Mouse (Mus musculus) MEL (cell line): ENCODE data around the gene Clic4. TPM values are rescaled to one million over a fixed set of nuclear protein-coding genes. Genes with fewer than 3 reads are reported as not detected.

Source experiments
- DNase-seq: peaks from one replicate; pipeline ENCODE4 v3.0.0; 2011; ENCODE audit warnings: low read depth, low spot score
- H3K27ac ChIP-seq: 2 replicates; pipeline ENCODE4 v1.5.1; 2012; ENCODE audit warnings: low read depth, mild to moderate bottlenecking, control low read depth, low read length, moderate library complexity; ENCODE audit not compliant: control insufficient read depth
- H3K27me3 ChIP-seq, 2 experiments: fragments of 150-350 bp in 1 of 2; sonication (generic) in 1 of 2; 2 replicates each; pipeline ENCODE4 v1.6.1; 2012; ENCODE audit warnings: low read length in 2 of 2, mild to moderate bottlenecking in 2 of 2, improper control_type of control experiment in 1 of 2, moderate library complexity in 1 of 2; ENCODE audit not compliant: insufficient read depth in 2 of 2, control insufficient read depth in 1 of 2
- H3K36me3 ChIP-seq, 2 experiments: 2 replicates each; pipeline ENCODE4 v1.6.1; 2012 to 2014; ENCODE audit warnings: low read length in 2 of 2, improper control_type of control experiment in 1 of 2, inconsistent platforms in 1 of 2, mild to moderate bottlenecking in 1 of 2; ENCODE audit not compliant: insufficient read depth in 2 of 2, control insufficient read depth in 1 of 2
- H3K4me1 ChIP-seq, 2 experiments: fragments of 150-350 bp in 1 of 2; sonication (generic) in 1 of 2; 2 replicates each; pipeline ENCODE4 v1.6.1; 2012; ENCODE audit warnings: low read length in 2 of 2, improper control_type of control experiment in 1 of 2, mild to moderate bottlenecking in 1 of 2; ENCODE audit not compliant: insufficient read depth in 2 of 2, control insufficient read depth in 1 of 2
- H3K4me3 ChIP-seq, 2 experiments: fragments of 150-350 bp in 1 of 2; sonication (generic) in 1 of 2; 2 replicates each; pipeline ENCODE4 v1.5.1; 2012; ENCODE audit warnings: low read depth in 2 of 2, low read length in 2 of 2, mild to moderate bottlenecking in 2 of 2, moderate library complexity in 2 of 2, control low read depth in 1 of 2, improper control_type of control experiment in 1 of 2; ENCODE audit not compliant: control insufficient read depth in 1 of 2, insufficient read depth in 1 of 2
- H3K79me2 ChIP-seq: 2 replicates; pipeline ENCODE4 v1.6.1; 2012; ENCODE audit warnings: mild to moderate bottlenecking, low read length, moderate library complexity; ENCODE audit not compliant: control insufficient read depth, poor library complexity, insufficient read depth
- H3K9ac ChIP-seq: 2 replicates; pipeline ENCODE4 v1.6.1; 2012; ENCODE audit warnings: low read depth, mild to moderate bottlenecking, control low read depth, low read length, moderate library complexity; ENCODE audit not compliant: control insufficient read depth, poor library complexity, severe bottlenecking
- H3K9me3 ChIP-seq: fragments of 150-350 bp; sonication (generic); replicated peaks from 2 replicates; pipeline ENCODE4 v1.6.1; 2012; ENCODE audit warnings: mild to moderate bottlenecking, low read length, improper control_type of control experiment, moderate library complexity; ENCODE audit not compliant: insufficient read depth
- BHLHE40 ChIP-seq: IDR thresholded peaks from 2 replicates; pipeline ENCODE4 v1.6.1; 2012; ENCODE audit warnings: low read depth, mild to moderate bottlenecking, inconsistent platforms, low read length, improper control_type of control experiment, borderline replicate concordance
- CHD1 ChIP-seq: IDR thresholded peaks from 2 replicates; pipeline ENCODE4 v1.6.1; 2012; ENCODE audit warnings: low read depth, mild to moderate bottlenecking, inconsistent platforms, low read length, improper control_type of control experiment
- CHD2 ChIP-seq: IDR thresholded peaks from 2 replicates; pipeline ENCODE4 v1.6.1; 2011; ENCODE audit warnings: low read length, improper control_type of control experiment
- E2F4 ChIP-seq: IDR thresholded peaks from 2 replicates; pipeline ENCODE4 v1.6.1; 2011; ENCODE audit warnings: low read depth, low read length, improper control_type of control experiment, borderline replicate concordance
- ELF1 ChIP-seq: IDR thresholded peaks from 2 replicates; pipeline ENCODE4 v1.6.1; 2014; ENCODE audit warnings: low read depth, mild to moderate bottlenecking, inconsistent platforms, low read length, improper control_type of control experiment, moderate library complexity
- EP300 ChIP-seq, 2 experiments: IDR thresholded peaks; 2 replicates each; pipeline ENCODE4 v1.6.1; 2011; ENCODE audit warnings: improper control_type of control experiment in 2 of 2, low read length in 2 of 2, low read depth in 1 of 2, mild to moderate bottlenecking in 1 of 2
- GABPA ChIP-seq: IDR thresholded peaks from 2 replicates; pipeline ENCODE4 v1.6.1; 2012; ENCODE audit warnings: low read depth, mild to moderate bottlenecking, inconsistent platforms, low read length, improper control_type of control experiment, moderate library complexity
- GATA1 ChIP-seq: IDR thresholded peaks from 2 replicates; pipeline ENCODE4 v1.6.1; 2011; ENCODE audit warnings: low read depth, low read length, improper control_type of control experiment
- HCFC1 ChIP-seq: IDR thresholded peaks from 2 replicates; pipeline ENCODE4 v1.6.1; 2012; ENCODE audit warnings: low read depth, mild to moderate bottlenecking, inconsistent platforms, low read length, improper control_type of control experiment, moderate library complexity
- MAFK ChIP-seq: IDR thresholded peaks from 2 replicates; pipeline ENCODE4 v1.6.1; 2011; ENCODE audit warnings: low read depth, mild to moderate bottlenecking, low read length, improper control_type of control experiment, borderline replicate concordance
- MAX ChIP-seq: IDR thresholded peaks from 2 replicates; pipeline ENCODE4 v1.6.1; 2011; ENCODE audit warnings: low read length, improper control_type of control experiment
- MEF2A ChIP-seq: IDR thresholded peaks from 2 replicates; pipeline ENCODE4 v1.6.1; 2014; ENCODE audit warnings: low read depth, mild to moderate bottlenecking, inconsistent platforms, low read length, improper control_type of control experiment; ENCODE audit not compliant: poor library complexity, insufficient replicate concordance, severe bottlenecking; ENCODE audit errors: extremely low read depth
- MXI1 ChIP-seq: IDR thresholded peaks from 2 replicates; pipeline ENCODE4 v1.6.1; 2011; ENCODE audit warnings: mild to moderate bottlenecking, low read depth, low read length, improper control_type of control experiment
- MYB ChIP-seq: IDR thresholded peaks from 2 replicates; pipeline ENCODE4 v1.6.1; 2011; ENCODE audit warnings: mild to moderate bottlenecking, low read depth, low read length, improper control_type of control experiment
- MYC ChIP-seq: IDR thresholded peaks from 2 replicates; pipeline ENCODE4 v1.6.1; 2011; ENCODE audit warnings: low read depth, mild to moderate bottlenecking, low read length, improper control_type of control experiment, moderate library complexity
- NRF1 ChIP-seq: IDR thresholded peaks from 2 replicates; pipeline ENCODE4 v1.6.1; 2014; ENCODE audit warnings: low read depth, mild to moderate bottlenecking, inconsistent platforms, low read length, improper control_type of control experiment, moderate library complexity; ENCODE audit not compliant: poor library complexity, insufficient read depth, severe bottlenecking
- POLR2A ChIP-seq, 2 experiments: IDR thresholded peaks; 2 replicates each; pipeline ENCODE4 v1.6.1; 2011 to 2012; ENCODE audit warnings: low read length in 2 of 2, mild to moderate bottlenecking in 2 of 2, control low read depth in 1 of 2, improper control_type of control experiment in 1 of 2, low read depth in 1 of 2, moderate library complexity in 1 of 2; ENCODE audit not compliant: control insufficient read depth in 1 of 2, insufficient read depth in 1 of 2, poor library complexity in 1 of 2
- POLR2AphosphoS2 ChIP-seq: IDR thresholded peaks from 2 replicates; pipeline ENCODE4 v1.6.1; 2011; ENCODE audit warnings: low read length, improper control_type of control experiment
- RAD21 ChIP-seq: IDR thresholded peaks from 2 replicates; pipeline ENCODE4 v1.6.1; 2011; ENCODE audit warnings: mild to moderate bottlenecking, low read depth, low read length, improper control_type of control experiment
- RCOR1 ChIP-seq: IDR thresholded peaks from 2 replicates; pipeline ENCODE4 v1.6.1; 2012; ENCODE audit warnings: low read depth, mild to moderate bottlenecking, inconsistent platforms, low read length, improper control_type of control experiment
- SMC3 ChIP-seq: IDR thresholded peaks from 2 replicates; pipeline ENCODE4 v1.6.1; 2011; ENCODE audit warnings: low read depth, low read length, improper control_type of control experiment
- TAL1 ChIP-seq: IDR thresholded peaks from 2 replicates; pipeline ENCODE4 v1.6.1; 2012; ENCODE audit warnings: mild to moderate bottlenecking, inconsistent platforms, low read length, moderate library complexity, mixed read lengths
- TBP ChIP-seq: IDR thresholded peaks from 2 replicates; pipeline ENCODE4 v1.8.0; 2011; ENCODE audit warnings: low read depth, low read length, improper control_type of control experiment
- UBTF ChIP-seq: IDR thresholded peaks from 2 replicates; pipeline ENCODE4 v1.6.1; 2012; ENCODE audit warnings: low read depth, mild to moderate bottlenecking, inconsistent platforms, low read length, improper control_type of control experiment, moderate library complexity, borderline replicate concordance; ENCODE audit not compliant: insufficient read depth
- USF1 ChIP-seq: IDR thresholded peaks from 2 replicates; pipeline ENCODE4 v1.6.1; 2014; ENCODE audit warnings: low read depth, mild to moderate bottlenecking, inconsistent platforms, low read length, improper control_type of control experiment, moderate library complexity
- USF2 ChIP-seq, 2 experiments: IDR thresholded peaks; 2 replicates each; pipeline ENCODE4 v1.6.1; 2011 to 2012; ENCODE audit warnings: improper control_type of control experiment in 2 of 2, low read length in 2 of 2, borderline replicate concordance in 1 of 2, inconsistent platforms in 1 of 2, low read depth in 1 of 2, mild to moderate bottlenecking in 1 of 2; ENCODE audit not compliant: insufficient read depth in 1 of 2
- ZC3H11A ChIP-seq: IDR thresholded peaks from 2 replicates; pipeline ENCODE4 v1.6.1; 2012; ENCODE audit warnings: low read depth, mild to moderate bottlenecking, inconsistent platforms, low read length, improper control_type of control experiment
- ZKSCAN1 ChIP-seq: IDR thresholded peaks from 2 replicates; pipeline ENCODE4 v1.6.1; 2012; ENCODE audit warnings: low read depth, mild to moderate bottlenecking, inconsistent platforms, low read length, improper control_type of control experiment, moderate library complexity
- ZMIZ1 ChIP-seq: IDR thresholded peaks from 2 replicates; pipeline ENCODE4 v1.6.1; 2012; ENCODE audit warnings: low read depth, mild to moderate bottlenecking, inconsistent platforms, low read length, improper control_type of control experiment, moderate library complexity
- ZNF384 ChIP-seq: IDR thresholded peaks from 2 replicates; pipeline ENCODE4 v1.6.1; 2012; ENCODE audit warnings: low read depth, mild to moderate bottlenecking, inconsistent platforms, low read length, improper control_type of control experiment
- polyA plus RNA-seq, 2 experiments: library from polyadenylated mRNA; stranded (reverse) in 1 of 2; unstranded in 1 of 2; fragments of >175 nt in 1 of 2; fragments of >200 nt in 1 of 2; gene quantifications; 2 replicates each; pipeline versions ENCODE4 v1.2.1 to v1.2.4; 2012; ENCODE audit warnings: low replicate concordance in 2 of 2, low read depth in 1 of 2; ENCODE audit not compliant: insufficient read length in 2 of 2, insufficient read depth in 1 of 2, missing spikeins in 1 of 2
- total RNA-seq: library from RNA; depleted of rRNA; stranded (reverse); fragments of 300-350 nt; gene quantifications from 2 replicates; pipeline ENCODE4 v1.2.3, GENCODE M21; 2012

Clic4 gene
- total and polyA plus RNA-seq, 3 experiments, result 32.9 to 274 (median 83.8) TPM

- no peaks in the 10 kb centered on the region for H3K79me2 ChIP-seq
- H3K27me3 ChIP-seq, result no peaks in the 10 kb centered on the region
- H3K9ac ChIP-seq, result no peak overlapping the region
- DNase-seq, result no peak
- H3K9me3 ChIP-seq, result no peaks in the 10 kb centered on the region
- H3K4me1 ChIP-seq, result peaks cover 13 to 34% of the 10 kb centered on the region in 2 experiments
- no peak overlapping the region for H3K27ac ChIP-seq
- H3K4me3 ChIP-seq, result no peak overlapping the region
- peaks cover 0 to 24% of the 10 kb centered on the region in 2 experiments; a peak in 2 of 4 replicates for H3K36me3 ChIP-seq
- no peak for TF ChIP-seq CHD1
- TF ChIP-seq ZMIZ1, result no peak
- TF ChIP-seq, all 39 proteins: peak for 0
These were observed 18.6 kb upstream of the Clic4 start for GRCm38 (mm10) chr4:135291199-135291598.

DNA sequence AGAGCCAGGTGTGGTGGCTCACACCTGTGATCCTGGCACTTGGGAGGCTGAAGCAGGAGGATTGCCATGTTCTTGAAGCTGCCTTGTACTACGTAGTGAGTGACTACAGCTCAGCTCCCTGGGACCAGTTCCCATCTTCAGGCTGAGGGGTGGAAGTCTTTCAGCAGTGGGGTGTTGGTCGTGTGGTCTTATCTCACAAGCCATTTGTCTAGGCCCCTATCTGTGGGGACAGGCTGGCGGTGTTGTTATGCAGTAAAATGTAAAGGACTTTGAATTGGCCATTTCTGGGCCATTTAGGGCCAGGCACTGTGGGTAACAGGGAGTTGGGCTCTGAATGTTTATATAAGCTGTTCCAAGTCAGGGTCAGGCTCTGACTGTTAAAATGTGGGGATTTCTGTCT is 15.4 kb upstream of the Clic4 start:
- Histone ChIP-seq H3K27ac (peak overlapping the region; percentile 81), H3K4me1 (peaks cover 15 to 45% of the 10 kb centered on the region in 2 experiments), H3K9ac (peak overlapping the region; percentile 28; the same call in 1 of the 2 replicates), H3K79me2 (no peaks in the 10 kb centered on the region), H3K9me3 (no peaks in the 10 kb centered on the region), H3K4me3 (no peak overlapping the region), H3K27me3 (no peaks in the 10 kb centered on the region), H3K36me3 (peaks cover 0 to 31% of the 10 kb centered on the region in 2 experiments; a peak in 2 of 4 replicates)
- peak; percentile 86 for DNase-seq
- TF ChIP-seq MYB (0 out of 2 replicates have a peak, but pooled peaks have one; percentile 29), BHLHE40 (no peak), ZNF384 (peak; percentile 33; the same call in 1 of the 2 replicates), RAD21 (no peak), ZMIZ1 (no peak), GABPA (no peak), MEF2A (no peak), MXI1 (peak; percentile 44; the same call in 1 of the 2 replicates), POLR2AphosphoS2 (peak; percentile 51; the same call in 1 of the 2 replicates), GATA1 (peak; percentile 94), UBTF (no peak), USF2 (IDR thresholded peaks at IDR 0.05; ENCODE audit: borderline replicate concordance in 1 of 2, insufficient read depth in 1 of 2, low read depth in 1 of 2, low read length in 2 of 2) (no peak), MAX (0 out of 2 replicates have a peak, but pooled peaks have one; percentile 59), ZC3H11A (no peak), EP300 (IDR thresholded peaks at IDR 0.05; ENCODE audit: low read depth in 1 of 2, low read length in 2 of 2) (peak; percentile 93 to 95), CHD1 (no peak), TAL1 (peak; percentile 98), NRF1 (0 out of 2 replicates have a peak, but pooled peaks have one; percentile 9), SMC3 (0 out of 2 replicates have a peak, but pooled peaks have one; percentile 14), TBP (peak; percentile 55; the same call in 1 of the 2 replicates), HCFC1 (peak; percentile 40; the same call in 1 of the 2 replicates), MAFK (no peak), RCOR1 (peak; percentile 85), ELF1 (peak; percentile 33; the same call in 1 of the 2 replicates), CHD2 (no peak), E2F4 (no peak), USF1 (no peak), MYC (no peak), ZKSCAN1 (no peak), POLR2A (IDR thresholded peaks at IDR 0.05; ENCODE audit: control insufficient read depth in 1 of 2, insufficient read depth in 1 of 2, low read depth in 1 of 2, low read length in 2 of 2, poor library complexity in 1 of 2) (no peak)
